Mouse (Mus musculus) heart, postnatal 25 days (tissue): Measurements from ENCODE around the gene Wdr24. TPM values are rescaled to one million over a fixed set of nuclear protein-coding genes. Genes with fewer than 3 reads are reported as not detected.
"Not testable (repeated sequence)": the region's sequence is repeated elsewhere in the genome, so short reads cannot be mapped to it uniquely, and the experiment has no call there.

Experiments
- DNase-seq: peaks from one replicate; pipeline ENCODE4 v3.0.0; 2022; ENCODE audit warnings: low spot score
- intact Hi-C: fragments of 180-260 bp; cut with DNase I; formaldehyde crosslinking; loops from one replicate; pipeline ENCODE4 v1.15.1; 2025
- microRNA-seq: library from miRNA; unstranded; fragments of <30 nt; microRNA quantifications from one replicate; pipeline ENCODE4 v1.2.0, GENCODE M21; 2022
- total RNA-seq, 2 experiments: library from RNA; stranded (reverse); gene quantifications; 2 replicates each; pipeline ENCODE4 v1.2.3; 2021

Wdr24 gene
- total RNA-seq, 2 experiments from 2014 or later = 10.2 to 10.6 TPM

- intact Hi-C loops = loop anchor here (5.0 kb wide), 1 partner anchor 38 kb away; the partner anchor contains the start of gene Stub1
- DNase-seq = no peak
These were observed 46.5 kb downstream of the Wdr24 start for GRCm38 (mm10) chr17:25869954-25870353.

- DNase-seq, intact Hi-C loops: not testable (repeated sequence)
These were observed 48.1 kb downstream of the Wdr24 start for GRCm38 (mm10) chr17:25871566-25871965.

DNA sequence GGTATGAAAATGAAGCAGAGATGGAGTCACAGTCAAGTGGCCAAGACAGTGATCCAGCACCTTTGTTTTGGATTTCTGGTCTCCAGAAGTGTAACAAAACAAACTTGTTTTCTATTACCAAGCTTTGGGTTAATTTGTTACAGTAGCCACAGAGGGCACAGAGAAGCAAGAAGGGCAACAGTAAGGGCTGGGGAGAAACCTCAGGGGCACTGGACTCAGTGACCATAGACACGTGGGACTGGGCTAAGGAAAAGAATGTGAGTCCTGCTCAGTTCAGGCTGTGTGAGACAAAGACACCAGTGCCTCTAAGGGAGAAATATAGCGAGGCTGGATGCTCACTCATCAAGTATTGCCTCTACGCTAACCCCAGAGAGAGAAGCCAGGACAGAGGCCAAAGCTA, 49.2 kb downstream of the Wdr24 start:
- intact Hi-C loops = no loop called here
- DNase-seq = no peak

DNA sequence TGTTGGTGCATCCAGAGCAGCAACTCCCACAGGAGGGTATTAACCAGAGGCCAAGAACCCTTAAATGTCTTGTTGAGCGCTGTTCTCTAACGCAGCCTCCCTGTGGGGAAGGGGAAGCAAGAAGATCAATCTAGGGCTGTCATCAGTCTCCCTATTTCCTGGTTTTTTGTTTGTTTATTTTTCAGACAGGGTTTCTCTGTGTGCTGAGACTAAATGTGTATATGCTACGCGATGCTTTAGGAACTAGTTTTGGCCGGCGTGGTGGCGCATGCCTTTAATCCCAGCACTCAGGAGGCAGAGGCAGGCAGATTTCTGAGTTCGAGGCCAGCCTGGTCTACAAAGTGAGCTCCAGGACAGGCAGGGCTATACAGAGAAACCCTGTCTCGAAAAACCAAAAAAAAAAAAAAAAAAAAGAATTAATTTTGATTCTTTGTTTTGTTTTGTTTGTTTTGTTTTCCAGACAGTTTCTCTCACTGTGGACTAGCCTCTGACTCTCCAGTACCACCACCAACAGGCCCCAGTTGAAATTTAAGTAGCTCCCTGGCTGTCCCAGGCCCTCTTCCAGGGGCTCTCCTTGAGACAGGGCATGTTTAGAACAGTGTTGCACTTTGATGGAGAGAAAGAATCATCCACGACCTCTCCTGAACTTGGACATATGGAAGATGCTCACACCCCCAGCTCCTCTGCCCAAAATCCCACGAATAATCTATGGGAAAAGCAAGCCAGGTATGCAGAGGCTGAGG, 50.1 kb downstream of the Wdr24 start:
- intact Hi-C loops = no loop called here
- no peak for DNase-seq

GRCm38 (mm10) chr17:25874148-25874720, 50.8 kb downstream of the Wdr24 start:
- intact Hi-C loops = no loop called here
- DNase-seq = no peak

GRCm38 (mm10) chr17:25874721-25875170, 51.3 kb downstream of the Wdr24 start, which contains the start of gene Mettl26:
TSS of gene Mettl26 (plus strand) at chr17:25875074.
- intact Hi-C loops = no loop called here
- peak; percentile 80 for DNase-seq

DNA sequence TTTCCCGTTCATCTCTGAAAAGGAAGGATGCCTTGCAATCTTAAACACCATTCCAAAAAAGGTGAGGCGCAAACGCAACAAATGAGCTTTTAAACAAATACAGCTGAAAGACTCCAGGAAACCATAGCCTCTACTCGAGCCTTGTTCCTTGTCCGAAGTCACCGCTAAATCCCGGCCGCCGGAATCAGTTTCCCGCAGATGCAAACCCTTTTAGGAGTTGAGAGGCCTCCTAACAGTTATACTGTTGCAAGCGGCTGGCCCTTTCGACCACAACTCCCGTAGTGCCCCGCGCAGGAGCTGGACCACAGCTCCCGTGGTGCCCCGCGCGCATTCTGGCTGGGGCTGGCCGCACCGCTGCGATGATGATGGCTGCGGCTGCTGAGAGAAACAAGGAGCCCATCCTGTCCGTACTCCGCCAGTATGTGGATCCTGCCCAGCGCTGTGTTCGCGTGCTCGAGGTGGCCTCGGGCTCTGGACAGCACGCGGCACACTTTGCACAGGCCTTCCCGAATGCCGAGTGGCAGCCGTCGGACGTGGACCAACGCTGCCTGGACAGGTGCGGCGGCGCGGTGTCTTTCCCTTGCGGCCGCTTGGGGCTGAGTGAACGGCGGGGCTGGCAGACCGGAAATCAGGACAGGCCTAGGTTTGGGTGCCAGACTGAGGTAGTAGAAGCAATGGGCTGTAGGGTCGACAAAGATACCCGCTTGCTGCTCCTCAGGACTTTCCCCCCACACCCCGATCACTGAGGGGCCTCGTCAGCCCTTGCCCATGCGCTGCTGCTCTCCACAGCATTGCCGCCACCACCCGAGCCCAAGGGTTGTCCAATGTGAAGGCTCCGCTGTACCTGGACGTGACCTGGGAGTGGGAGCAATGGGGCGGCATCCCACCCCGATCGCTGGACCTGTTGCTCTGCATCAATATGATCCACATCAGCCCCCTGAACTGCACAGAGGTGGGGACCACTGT, 52.0 kb downstream of the Wdr24 start:
- intact Hi-C loops = no loop called here
- DNase-seq = peak; percentile 78

GRCm38 (mm10) chr17:25876347-25876915, 53.0 kb downstream of the Wdr24 start:
- DNase-seq = no peak
- intact Hi-C loops = no loop called here

GRCm38 (mm10) chr17:25877025-25877424, 53.6 kb downstream of the Wdr24 start:
- intact Hi-C loops = no loop called here
- no peak for DNase-seq

DNA sequence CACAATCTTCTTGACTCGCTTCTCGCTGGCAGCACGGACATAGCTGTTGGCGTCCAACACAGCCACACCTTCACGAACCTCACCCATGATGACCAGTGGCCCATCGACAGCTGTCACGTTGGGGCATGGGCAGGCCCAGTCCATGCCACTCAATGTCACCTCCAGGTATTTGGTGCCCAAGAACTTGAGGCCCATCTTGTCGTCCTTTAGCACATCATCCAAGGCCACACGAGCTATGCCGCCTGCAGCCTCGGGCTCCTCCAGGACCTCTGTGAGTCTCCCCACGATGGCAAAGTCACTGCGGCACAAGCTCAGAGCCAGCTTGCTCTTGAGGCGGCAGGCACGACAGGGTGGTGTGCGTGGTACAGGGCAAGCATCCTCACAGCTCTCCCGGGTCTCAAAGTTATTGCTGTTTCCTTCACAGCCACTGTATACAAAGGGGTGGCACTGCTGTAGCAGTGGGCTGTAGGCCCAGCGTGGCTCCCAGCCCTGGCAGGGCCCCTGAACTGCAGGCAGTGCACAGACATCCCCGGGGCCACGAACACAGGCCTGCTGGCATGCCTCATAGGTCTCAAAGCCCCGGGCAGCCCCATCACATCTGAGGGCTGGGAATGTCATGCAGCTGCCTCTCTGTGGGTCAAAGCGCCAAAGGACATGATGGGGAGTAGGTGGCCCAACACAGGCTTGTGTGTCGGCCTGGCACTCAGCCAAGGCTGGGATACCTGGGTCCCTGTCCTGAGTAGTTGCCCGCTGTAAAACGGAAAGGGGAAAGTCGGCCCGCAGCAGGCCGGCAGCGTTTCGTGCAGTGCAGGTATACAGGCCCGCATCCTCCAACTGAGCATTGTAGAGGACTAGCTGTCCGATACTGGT, 54.5 kb downstream of the Wdr24 start:
- DNase-seq = no peak
- intact Hi-C loops = no loop called here

Small RNAs within 50 kb of the gene (microRNA-seq; reads per million reads assigned to microRNA genes)
- 4.2 reads per million, percentile 9 among the genes with 10 or more reads in this experiment for gene Mir3082
- 3.6 reads per million, percentile 6 among the genes with 10 or more reads in this experiment for gene Mir6966

Other genes starting within 250 kb of the Wdr24 start
- gene Lmf1, start 244.5 kb upstream of the Wdr24 start, total RNA-seq = 10 to 100 TPM; 31.7 to 34.3 TPM
- under 1 TPM in 1 of 2 experiments, not detected in 1; 0.70 TPM for gene Gng13, start 106.5 kb upstream of the Wdr24 start, total RNA-seq
- gene Chtf18, start 96.2 kb upstream of the Wdr24 start, total RNA-seq = 1 to 10 TPM; 1.6 to 1.9 TPM
- 1 to 10 TPM; 5.3 to 5.6 TPM for gene Rpusd1, start 96.0 kb upstream of the Wdr24 start, total RNA-seq
- gene Mslnl, start 87.6 kb upstream of the Wdr24 start, total RNA-seq = not detected
- 10 to 100 TPM; 21.2 to 28.5 TPM for gene Msln, start 69.2 kb upstream of the Wdr24 start, total RNA-seq
- gene Narfl, start 49.9 kb upstream of the Wdr24 start, total RNA-seq = 10 to 100 TPM; 44.8 to 48.2 TPM
- 1 to 10 TPM; 5.5 to 9.1 TPM for gene Haghl, start 38.0 kb upstream of the Wdr24 start, total RNA-seq
- gene Ccdc78, start 37.0 kb upstream of the Wdr24 start, total RNA-seq = not detected
- gene Fam173a, start 30.7 kb upstream of the Wdr24 start, total RNA-seq = 10 to 100 TPM; 35.4 to 36.0 TPM
- under 1 TPM in 1 of 2 experiments, not detected in 1; 0.53 TPM for gene AC134908.4, start 28.0 kb upstream of the Wdr24 start, total RNA-seq
- gene Metrn, start 26.5 kb upstream of the Wdr24 start, total RNA-seq = 10 to 100 TPM; 74.4 to 75.1 TPM
- 1 to 10 TPM; 1.2 to 1.3 TPM for gene Fbxl16, start 14.5 kb upstream of the Wdr24 start, total RNA-seq
- gene Jmjd8, start 5.2 kb downstream of the Wdr24 start, total RNA-seq = 10 to 100 TPM; 35.5 to 36.6 TPM
- 100 to 1,000 TPM; 114 to 117 TPM for gene Stub1, start 9.8 kb downstream of the Wdr24 start, total RNA-seq
- gene Rhbdl1, start 13.7 kb downstream of the Wdr24 start, total RNA-seq = 1 to 10 TPM; 1.2 to 2.2 TPM
- gene Gm20683, start 18.1 kb downstream of the Wdr24 start, total RNA-seq = 1 to 10 TPM; 2.8 to 3.6 TPM
- 100 to 1,000 TPM; 120 to 125 TPM for gene Rhot2, start 21.2 kb downstream of the Wdr24 start, total RNA-seq
- gene Wdr90, start 37.9 kb downstream of the Wdr24 start, total RNA-seq = 1 to 10 TPM; 2.8 to 2.9 TPM
- 100 to 1,000 TPM; 261 to 270 TPM for gene Mcrip2, start 45.1 kb downstream of the Wdr24 start, total RNA-seq
- gene Mettl26, start 51.4 kb downstream of the Wdr24 start, total RNA-seq = 10 to 100 TPM; 13.6 to 14.4 TPM
- gene Wfikkn1, start 57.2 kb downstream of the Wdr24 start, total RNA-seq = under 1 TPM; 0.45 to 0.75 TPM
- 10 to 100 TPM; 17.0 to 17.4 TPM for gene Rab40c, start 96.1 kb downstream of the Wdr24 start, total RNA-seq
- gene Pigq, start 121.3 kb downstream of the Wdr24 start, total RNA-seq = 10 to 100 TPM; 49.0 to 55.6 TPM
- not detected for gene Nhlrc4, start 121.3 kb downstream of the Wdr24 start, total RNA-seq
- under 1 TPM; 0.17 to 0.18 TPM for gene A930017K11Rik, start 128.9 kb downstream of the Wdr24 start, total RNA-seq
- gene Capn15, start 162.2 kb downstream of the Wdr24 start, total RNA-seq = 1 to 10 TPM; 7.1 to 7.8 TPM
- gene Rab11fip3, start 245.9 kb downstream of the Wdr24 start, total RNA-seq = 10 to 100 TPM; 28.0 to 30.2 TPM